Mouse (Mus musculus) hindbrain, embryonic 10.5 days (tissue): ENCODE measurements around the gene Ndufc1. TPM values are rescaled to one million over a fixed set of nuclear protein-coding genes. Genes with fewer than 3 reads are reported as not detected.
A peak's percentile ranks its signal among the peaks of the same experiment; 100 is the strongest.
"Not testable (repeated sequence)": the region's sequence is repeated elsewhere in the genome, so short reads cannot be mapped to it uniquely, and the experiment has no call there.

ENCODE experiments used
- DNase-seq: peaks from one replicate; pipeline ENCODE4 v3.0.0-alpha.2; 2017; ENCODE audit warnings: low spot score
- H3K27ac ChIP-seq: fragments of 300-500 bp; sonication (generic); 2 replicates; pipeline ENCODE4 v1.5.1; 2016; ENCODE audit warnings: mild to moderate bottlenecking, moderate library complexity
- H3K27me3 ChIP-seq: fragments of 300-500 bp; sonication (generic); 2 replicates; pipeline ENCODE4 v1.6.1; 2016; ENCODE audit warnings: mild to moderate bottlenecking; ENCODE audit not compliant: poor library complexity, insufficient read depth, severe bottlenecking
- H3K36me3 ChIP-seq: fragments of 300-500 bp; sonication (generic); 2 replicates; pipeline ENCODE4 v1.6.1; 2016; ENCODE audit warnings: mild to moderate bottlenecking, moderate library complexity
- H3K4me1 ChIP-seq: fragments of 300-500 bp; sonication (generic); replicated peaks from 2 replicates; pipeline ENCODE4 v1.6.1; 2016; ENCODE audit warnings: mild to moderate bottlenecking
- H3K4me3 ChIP-seq: fragments of 300-500 bp; sonication (generic); 2 replicates; pipeline ENCODE4 v1.5.1; 2016; ENCODE audit warnings: mild to moderate bottlenecking, moderate library complexity
- H3K9me3 ChIP-seq: fragments of 300-500 bp; sonication (generic); 2 replicates; pipeline ENCODE4 v1.6.1; 2016; ENCODE audit warnings: mild to moderate bottlenecking, moderate library complexity
- WGBS: fragments of 180-500 bp; shearing (Covaris S2); methylation state at CpG from one replicate; pipeline ENCODE4 v1.1.7; 2016; 5-methylcytosine and 5-hydroxymethylcytosine counted together
- polyA plus RNA-seq: library from polyadenylated mRNA; unstranded; fragments of >200 nt; fragmentation: Nextera tagmentation; extraction: Ambion mirVana; gene quantifications from 2 replicates; pipeline ENCODE4 v1.2.1, GENCODE M21; 2016

Ndufc1 gene
- polyA plus RNA-seq, 1 experiment from 2014 or later: 776 TPM

GRCm38 (mm10) chr3:51412457-51412856 lies 3.7 kb upstream of the Ndufc1 start:
- H3K36me3 ChIP-seq: no peaks in the 10 kb centered on the region
- no peaks in the 10 kb centered on the region for H3K27me3 ChIP-seq
- DNase-seq: no peak
- no peak overlapping the region for H3K4me3 ChIP-seq
- H3K27ac ChIP-seq: no peak overlapping the region
- peaks cover 28% of the 10 kb centered on the region for H3K4me1 ChIP-seq
- no peaks in the 10 kb centered on the region for H3K9me3 ChIP-seq
- 92% methylated on average over 7 of the region's 7 CpGs for WGBS

GRCm38 (mm10) chr3:51407870-51408560 lies 773 bp downstream of the Ndufc1 start:
- Histone ChIP-seq H3K27ac (peak overlapping the region; percentile 98), H3K4me1 (peaks cover 18% of the 10 kb centered on the region), H3K9me3 (no peaks in the 10 kb centered on the region), H3K27me3 (no peaks in the 10 kb centered on the region), H3K36me3 (peaks cover 39% of the 10 kb centered on the region), H3K4me3 (peak overlapping the region; percentile 86)
- 30% methylated on average over 20 of the region's 20 CpGs for WGBS
- DNase-seq: no peak

- H3K36me3 ChIP-seq: peaks cover 45% of the 10 kb centered on the region
- peaks cover 20% of the 10 kb centered on the region for H3K27me3 ChIP-seq
- no peak for DNase-seq
- peaks cover 20% of the 10 kb centered on the region for H3K4me1 ChIP-seq
- 91% methylated on average over 12 of the region's 12 CpGs for WGBS
- H3K9me3 ChIP-seq: no peaks in the 10 kb centered on the region
- no peak overlapping the region for H3K27ac ChIP-seq
- no peak overlapping the region for H3K4me3 ChIP-seq
These were observed 6.2 kb downstream of the Ndufc1 start for GRCm38 (mm10) chr3:51402628-51403027.

GRCm38 (mm10) chr3:51402054-51402453 lies 6.7 kb downstream of the Ndufc1 start:
- Histone ChIP-seq H3K27me3 (peaks cover 26% of the 10 kb centered on the region), H3K36me3 (peaks cover 44% of the 10 kb centered on the region), H3K4me1 (peaks cover 19% of the 10 kb centered on the region)
- not testable (repeated sequence) for H3K27ac ChIP-seq, H3K4me3 ChIP-seq, DNase-seq, H3K9me3 ChIP-seq
- WGBS: 66% methylated on average over 4 of the region's 4 CpGs

GRCm38 (mm10) chr3:51400682-51401081 lies 8.1 kb downstream of the Ndufc1 start:
- DNase-seq: no peak
- H3K4me3 ChIP-seq: no peak overlapping the region

GRCm38 (mm10) chr3:51399531-51399930 lies 9.3 kb downstream of the Ndufc1 start:
- WGBS: 56% methylated on average over 4 of the region's 4 CpGs
- H3K4me3 ChIP-seq: no peak overlapping the region
- H3K36me3 ChIP-seq: peaks cover 22% of the 10 kb centered on the region
- peaks cover 27% of the 10 kb centered on the region for H3K4me1 ChIP-seq
- H3K27ac ChIP-seq: no peak overlapping the region
- no peaks in the 10 kb centered on the region for H3K9me3 ChIP-seq
- H3K27me3 ChIP-seq: peaks cover 49% of the 10 kb centered on the region
- no peak for DNase-seq

More at GRCm38 (mm10) chr3:51400682-51401081, 8.1 kb downstream of the Ndufc1 start:
- peaks cover 40% of the 10 kb centered on the region for H3K27me3 ChIP-seq
- peaks cover 31% of the 10 kb centered on the region for H3K36me3 ChIP-seq
- H3K4me1 ChIP-seq: peaks cover 27% of the 10 kb centered on the region
- 81% methylated on average over 10 of the region's 10 CpGs for WGBS
- H3K9me3 ChIP-seq: no peaks in the 10 kb centered on the region
- H3K27ac ChIP-seq: no peak overlapping the region

GRCm38 (mm10) chr3:51398667-51399066 lies 10.1 kb downstream of the Ndufc1 start:
- DNase-seq: no peak
- no peak overlapping the region for H3K27ac ChIP-seq
- H3K4me1 ChIP-seq: peaks cover 27% of the 10 kb centered on the region
- no peak overlapping the region for H3K4me3 ChIP-seq
- peaks cover 13% of the 10 kb centered on the region for H3K36me3 ChIP-seq
- no peaks in the 10 kb centered on the region for H3K9me3 ChIP-seq
- H3K27me3 ChIP-seq: peaks cover 49% of the 10 kb centered on the region
- WGBS: 15% methylated on average over 3 of the region's 3 CpGs

GRCm38 (mm10) chr3:51397700-51398299 lies 11.0 kb downstream of the Ndufc1 start:
- H3K9me3 ChIP-seq: no peaks in the 10 kb centered on the region

GRCm38 (mm10) chr3:51396219-51397068 lies 12.3 kb downstream of the Ndufc1 start, which contains the start of gene Mgarp:
Mgarp (minus strand) TSS chr3:51396738.
- Histone ChIP-seq H3K4me3 (peak within 1 kb of the TSS; percentile 62), H3K36me3 (no peaks in the 10 kb centered on the region), H3K27ac (peak within 1 kb of the TSS; percentile 81), H3K4me1 (peaks cover 27% of the 10 kb centered on the region), H3K27me3 (peaks cover 49% of the 10 kb centered on the region), H3K9me3 (no peaks in the 10 kb centered on the region)
- DNase-seq: peak; percentile 81
- WGBS: 3% methylated on average over 41 of the region's 41 CpGs

More at GRCm38 (mm10) chr3:51397700-51398299, 11.0 kb downstream of the Ndufc1 start:
- peaks cover 4% of the 10 kb centered on the region for H3K36me3 ChIP-seq
- 42% methylated on average over 15 of the region's 15 CpGs for WGBS
- no peak for DNase-seq
- H3K4me3 ChIP-seq: no peak overlapping the region
- H3K27me3 ChIP-seq: peaks cover 49% of the 10 kb centered on the region
- no peak overlapping the region for H3K27ac ChIP-seq
- peaks cover 27% of the 10 kb centered on the region for H3K4me1 ChIP-seq

GRCm38 (mm10) chr3:51395461-51396145 lies 13.2 kb downstream of the Ndufc1 start:
- H3K9me3 ChIP-seq: no peaks in the 10 kb centered on the region
- peak overlapping the region; percentile 62 for H3K4me3 ChIP-seq
- H3K27me3 ChIP-seq: peaks cover 49% of the 10 kb centered on the region
- no peak for DNase-seq
- H3K36me3 ChIP-seq: no peaks in the 10 kb centered on the region
- H3K27ac ChIP-seq: no peak overlapping the region
- WGBS: 17% methylated on average over 19 of the region's 19 CpGs
- H3K4me1 ChIP-seq: peaks cover 27% of the 10 kb centered on the region

GRCm38 (mm10) chr3:51394881-51395280 lies 13.9 kb downstream of the Ndufc1 start:
- Histone ChIP-seq H3K36me3 (no peaks in the 10 kb centered on the region), H3K9me3 (no peaks in the 10 kb centered on the region), H3K27me3 (peaks cover 52% of the 10 kb centered on the region), H3K27ac (no peak overlapping the region), H3K4me3 (no peak overlapping the region), H3K4me1 (peaks cover 27% of the 10 kb centered on the region)
- WGBS: 59% methylated on average over 3 of the region's 3 CpGs
- DNase-seq: no peak

GRCm38 (mm10) chr3:51393651-51394050 lies 15.1 kb downstream of the Ndufc1 start:
- no peak overlapping the region for H3K27ac ChIP-seq
- H3K4me3 ChIP-seq: no peak overlapping the region
- H3K4me1 ChIP-seq: peaks cover 26% of the 10 kb centered on the region
- no peak for DNase-seq
- H3K9me3 ChIP-seq: no peaks in the 10 kb centered on the region
- no peaks in the 10 kb centered on the region for H3K36me3 ChIP-seq
- WGBS: 97% methylated on average over 2 of the region's 2 CpGs
- peaks cover 49% of the 10 kb centered on the region for H3K27me3 ChIP-seq
